Mouse (Mus musculus) MEL (cell line): ENCODE measurements around the gene Csrnp1. TPM values are rescaled to one million over a fixed set of nuclear protein-coding genes. Genes with fewer than 3 reads are reported as not detected.

Source experiments
- DNase-seq: peaks from one replicate; pipeline ENCODE4 v3.0.0; 2011; ENCODE audit warnings: low read depth, low spot score
- H3K27ac ChIP-seq: 2 replicates; pipeline ENCODE4 v1.5.1; 2012; ENCODE audit warnings: low read depth, mild to moderate bottlenecking, control low read depth, low read length, moderate library complexity; ENCODE audit not compliant: control insufficient read depth
- H3K27me3 ChIP-seq, 2 experiments: fragments of 150-350 bp in 1 of 2; sonication (generic) in 1 of 2; 2 replicates each; pipeline ENCODE4 v1.6.1; 2012; ENCODE audit warnings: low read length in 2 of 2, mild to moderate bottlenecking in 2 of 2, improper control_type of control experiment in 1 of 2, moderate library complexity in 1 of 2; ENCODE audit not compliant: insufficient read depth in 2 of 2, control insufficient read depth in 1 of 2
- H3K36me3 ChIP-seq, 2 experiments: 2 replicates each; pipeline ENCODE4 v1.6.1; 2012 to 2014; ENCODE audit warnings: low read length in 2 of 2, improper control_type of control experiment in 1 of 2, inconsistent platforms in 1 of 2, mild to moderate bottlenecking in 1 of 2; ENCODE audit not compliant: insufficient read depth in 2 of 2, control insufficient read depth in 1 of 2
- H3K4me1 ChIP-seq, 2 experiments: fragments of 150-350 bp in 1 of 2; sonication (generic) in 1 of 2; 2 replicates each; pipeline ENCODE4 v1.6.1; 2012; ENCODE audit warnings: low read length in 2 of 2, improper control_type of control experiment in 1 of 2, mild to moderate bottlenecking in 1 of 2; ENCODE audit not compliant: insufficient read depth in 2 of 2, control insufficient read depth in 1 of 2
- H3K4me3 ChIP-seq, 2 experiments: fragments of 150-350 bp in 1 of 2; sonication (generic) in 1 of 2; 2 replicates each; pipeline ENCODE4 v1.5.1; 2012; ENCODE audit warnings: low read depth in 2 of 2, low read length in 2 of 2, mild to moderate bottlenecking in 2 of 2, moderate library complexity in 2 of 2, control low read depth in 1 of 2, improper control_type of control experiment in 1 of 2; ENCODE audit not compliant: control insufficient read depth in 1 of 2, insufficient read depth in 1 of 2
- H3K79me2 ChIP-seq: 2 replicates; pipeline ENCODE4 v1.6.1; 2012; ENCODE audit warnings: mild to moderate bottlenecking, low read length, moderate library complexity; ENCODE audit not compliant: control insufficient read depth, poor library complexity, insufficient read depth
- H3K9ac ChIP-seq: 2 replicates; pipeline ENCODE4 v1.6.1; 2012; ENCODE audit warnings: low read depth, mild to moderate bottlenecking, control low read depth, low read length, moderate library complexity; ENCODE audit not compliant: control insufficient read depth, poor library complexity, severe bottlenecking
- H3K9me3 ChIP-seq: fragments of 150-350 bp; sonication (generic); replicated peaks from 2 replicates; pipeline ENCODE4 v1.6.1; 2012; ENCODE audit warnings: mild to moderate bottlenecking, low read length, improper control_type of control experiment, moderate library complexity; ENCODE audit not compliant: insufficient read depth
- BHLHE40 ChIP-seq: IDR thresholded peaks from 2 replicates; pipeline ENCODE4 v1.6.1; 2012; ENCODE audit warnings: low read depth, mild to moderate bottlenecking, inconsistent platforms, low read length, improper control_type of control experiment, borderline replicate concordance
- CHD1 ChIP-seq: IDR thresholded peaks from 2 replicates; pipeline ENCODE4 v1.6.1; 2012; ENCODE audit warnings: low read depth, mild to moderate bottlenecking, inconsistent platforms, low read length, improper control_type of control experiment
- ELF1 ChIP-seq: IDR thresholded peaks from 2 replicates; pipeline ENCODE4 v1.6.1; 2014; ENCODE audit warnings: low read depth, mild to moderate bottlenecking, inconsistent platforms, low read length, improper control_type of control experiment, moderate library complexity
- EP300 ChIP-seq, 2 experiments: IDR thresholded peaks; 2 replicates each; pipeline ENCODE4 v1.6.1; 2011; ENCODE audit warnings: improper control_type of control experiment in 2 of 2, low read length in 2 of 2, low read depth in 1 of 2, mild to moderate bottlenecking in 1 of 2
- GABPA ChIP-seq: IDR thresholded peaks from 2 replicates; pipeline ENCODE4 v1.6.1; 2012; ENCODE audit warnings: low read depth, mild to moderate bottlenecking, inconsistent platforms, low read length, improper control_type of control experiment, moderate library complexity
- HCFC1 ChIP-seq: IDR thresholded peaks from 2 replicates; pipeline ENCODE4 v1.6.1; 2012; ENCODE audit warnings: low read depth, mild to moderate bottlenecking, inconsistent platforms, low read length, improper control_type of control experiment, moderate library complexity
- JUND ChIP-seq: IDR thresholded peaks from 2 replicates; pipeline ENCODE4 v1.6.1; 2011; ENCODE audit warnings: low read depth, mild to moderate bottlenecking, improper control_type of control experiment, low read length
- KAT2A ChIP-seq: conservative IDR thresholded peaks from 2 replicates; pipeline ENCODE4 v1.6.1; 2012; ENCODE audit warnings: low read depth, low read length, improper control_type of control experiment, inconsistent platforms
- MAFK ChIP-seq: IDR thresholded peaks from 2 replicates; pipeline ENCODE4 v1.6.1; 2011; ENCODE audit warnings: low read depth, mild to moderate bottlenecking, low read length, improper control_type of control experiment, borderline replicate concordance
- MAX ChIP-seq: IDR thresholded peaks from 2 replicates; pipeline ENCODE4 v1.6.1; 2011; ENCODE audit warnings: low read length, improper control_type of control experiment
- MEF2A ChIP-seq: IDR thresholded peaks from 2 replicates; pipeline ENCODE4 v1.6.1; 2014; ENCODE audit warnings: low read depth, mild to moderate bottlenecking, inconsistent platforms, low read length, improper control_type of control experiment; ENCODE audit not compliant: poor library complexity, insufficient replicate concordance, severe bottlenecking; ENCODE audit errors: extremely low read depth
- MYB ChIP-seq: IDR thresholded peaks from 2 replicates; pipeline ENCODE4 v1.6.1; 2011; ENCODE audit warnings: mild to moderate bottlenecking, low read depth, low read length, improper control_type of control experiment
- MYC ChIP-seq: IDR thresholded peaks from 2 replicates; pipeline ENCODE4 v1.6.1; 2011; ENCODE audit warnings: low read depth, mild to moderate bottlenecking, low read length, improper control_type of control experiment, moderate library complexity
- NELFE ChIP-seq: IDR thresholded peaks from 2 replicates; pipeline ENCODE4 v1.6.1; 2011; ENCODE audit warnings: low read depth, low read length, improper control_type of control experiment
- NRF1 ChIP-seq: IDR thresholded peaks from 2 replicates; pipeline ENCODE4 v1.6.1; 2014; ENCODE audit warnings: low read depth, mild to moderate bottlenecking, inconsistent platforms, low read length, improper control_type of control experiment, moderate library complexity; ENCODE audit not compliant: poor library complexity, insufficient read depth, severe bottlenecking
- POLR2A ChIP-seq, 2 experiments: IDR thresholded peaks; 2 replicates each; pipeline ENCODE4 v1.6.1; 2011 to 2012; ENCODE audit warnings: low read length in 2 of 2, mild to moderate bottlenecking in 2 of 2, control low read depth in 1 of 2, improper control_type of control experiment in 1 of 2, low read depth in 1 of 2, moderate library complexity in 1 of 2; ENCODE audit not compliant: control insufficient read depth in 1 of 2, insufficient read depth in 1 of 2, poor library complexity in 1 of 2
- SIN3A ChIP-seq: IDR thresholded peaks from 2 replicates; pipeline ENCODE4 v1.6.1; 2012; ENCODE audit warnings: low read length, improper control_type of control experiment, inconsistent platforms
- TAL1 ChIP-seq: IDR thresholded peaks from 2 replicates; pipeline ENCODE4 v1.6.1; 2012; ENCODE audit warnings: mild to moderate bottlenecking, inconsistent platforms, low read length, moderate library complexity, mixed read lengths
- UBTF ChIP-seq: IDR thresholded peaks from 2 replicates; pipeline ENCODE4 v1.6.1; 2012; ENCODE audit warnings: low read depth, mild to moderate bottlenecking, inconsistent platforms, low read length, improper control_type of control experiment, moderate library complexity, borderline replicate concordance; ENCODE audit not compliant: insufficient read depth
- USF1 ChIP-seq: IDR thresholded peaks from 2 replicates; pipeline ENCODE4 v1.6.1; 2014; ENCODE audit warnings: low read depth, mild to moderate bottlenecking, inconsistent platforms, low read length, improper control_type of control experiment, moderate library complexity
- ZMIZ1 ChIP-seq: IDR thresholded peaks from 2 replicates; pipeline ENCODE4 v1.6.1; 2012; ENCODE audit warnings: low read depth, mild to moderate bottlenecking, inconsistent platforms, low read length, improper control_type of control experiment, moderate library complexity
- ZNF384 ChIP-seq: IDR thresholded peaks from 2 replicates; pipeline ENCODE4 v1.6.1; 2012; ENCODE audit warnings: low read depth, mild to moderate bottlenecking, inconsistent platforms, low read length, improper control_type of control experiment
- polyA plus RNA-seq, 2 experiments: library from polyadenylated mRNA; stranded (reverse) in 1 of 2; unstranded in 1 of 2; fragments of >175 nt in 1 of 2; fragments of >200 nt in 1 of 2; gene quantifications; 2 replicates each; pipeline versions ENCODE4 v1.2.1 to v1.2.4; 2012; ENCODE audit warnings: low replicate concordance in 2 of 2, low read depth in 1 of 2; ENCODE audit not compliant: insufficient read length in 2 of 2, insufficient read depth in 1 of 2, missing spikeins in 1 of 2
- total RNA-seq: library from RNA; depleted of rRNA; stranded (reverse); fragments of 300-350 nt; gene quantifications from 2 replicates; pipeline ENCODE4 v1.2.3, GENCODE M21; 2012

The Csrnp1 gene
- total and polyA plus RNA-seq, 3 experiments, result 3.7 to 8.1 TPM; not detected in 1

DNA sequence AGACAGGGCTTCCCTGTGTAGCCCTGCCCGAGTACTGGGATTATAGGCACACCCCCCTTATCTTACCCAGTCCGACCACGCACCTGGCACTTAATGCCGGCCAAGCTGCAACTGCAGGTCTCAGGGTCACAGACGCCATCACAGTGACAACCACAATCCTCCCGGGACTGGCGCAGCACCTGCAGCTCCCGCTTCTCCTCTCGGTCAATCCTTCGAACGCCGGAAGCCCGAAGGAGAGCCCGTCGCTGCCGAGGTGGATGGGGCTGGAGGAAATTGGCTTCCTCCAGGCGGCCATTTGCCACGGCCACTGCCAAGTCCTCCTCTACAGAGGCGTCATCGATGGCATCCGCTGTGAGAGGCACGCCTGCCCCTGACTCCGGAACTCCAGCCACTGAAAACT is 11.2 kb downstream of the Csrnp1 start:
- DNase-seq, result no peak
- Histone ChIP-seq H3K36me3 (peaks cover 6 to 12% of the 10 kb centered on the region in 2 experiments), H3K79me2 (no peaks in the 10 kb centered on the region), H3K9ac (no peak overlapping the region), H3K4me1 (peaks cover 7 to 12% of the 10 kb centered on the region in 2 experiments), H3K27ac (no peak overlapping the region), H3K4me3 (no peak overlapping the region), H3K9me3 (no peaks in the 10 kb centered on the region)
- TF ChIP-seq MAX, result no peak
- no peak for TF ChIP-seq CHD1
- no peak for TF ChIP-seq NELFE
- no peak for TF ChIP-seq SIN3A
- TF ChIP-seq POLR2A (IDR thresholded peaks at IDR 0.05; ENCODE audit: control insufficient read depth in 1 of 2, insufficient read depth in 1 of 2, low read depth in 1 of 2, low read length in 2 of 2, poor library complexity in 1 of 2), result no peak
- TF ChIP-seq TAL1, result no peak
- TF ChIP-seq BHLHE40, result no peak
- no peak for TF ChIP-seq KAT2A
- no peak for TF ChIP-seq NRF1
- no peak for TF ChIP-seq JUND
- TF ChIP-seq GABPA, result no peak
- TF ChIP-seq EP300 (IDR thresholded peaks at IDR 0.05; ENCODE audit: low read depth in 1 of 2, low read length in 2 of 2), result no peak
- no peak for TF ChIP-seq USF1
- no peak for TF ChIP-seq MYC
- TF ChIP-seq MEF2A, result no peak
- TF ChIP-seq, all 39 proteins: peak for 0
- H3K27me3 ChIP-seq, result no peaks in the 10 kb centered on the region

- Histone ChIP-seq H3K4me1 (peaks cover 7 to 10% of the 10 kb centered on the region in 2 experiments), H3K9ac (no peak overlapping the region), H3K27ac (no peak overlapping the region), H3K4me3 (no peak overlapping the region), H3K36me3 (peaks cover 6 to 12% of the 10 kb centered on the region in 2 experiments), H3K79me2 (no peaks in the 10 kb centered on the region), H3K9me3 (no peaks in the 10 kb centered on the region), H3K27me3 (no peaks in the 10 kb centered on the region)
- TF ChIP-seq HCFC1 (no peak), MAFK (no peak), UBTF (no peak), CHD1 (no peak), ELF1 (no peak), JUND (no peak), NELFE (no peak), GABPA (no peak), USF1 (no peak), ZNF384 (no peak), ZMIZ1 (no peak), MYB (no peak)
- no peak for DNase-seq
Measured at GRCm38 (mm10) chr9:119972582-119972981, 11.9 kb downstream of the Csrnp1 start.
